Mouse (Mus musculus) cerebellum, adult 2 months (tissue): ENCODE data around the gene Plcl2.

ENCODE experiments used
- CTCF ChIP-seq: fragments of 200-500 bp; IDR thresholded peaks from 2 replicates; pipeline ENCODE4 v1.5.1; 2011; ENCODE audit warnings: low read depth, mild to moderate bottlenecking, control low read depth, low read length, moderate library complexity, borderline replicate concordance; ENCODE audit not compliant: insufficient read depth
- POLR2A ChIP-seq: fragments of 200-500 bp; IDR thresholded peaks from 2 replicates; pipeline ENCODE4 v1.6.1; 2011; ENCODE audit warnings: low read length, control low read depth, borderline replicate concordance; ENCODE audit not compliant: insufficient read depth

DNA sequence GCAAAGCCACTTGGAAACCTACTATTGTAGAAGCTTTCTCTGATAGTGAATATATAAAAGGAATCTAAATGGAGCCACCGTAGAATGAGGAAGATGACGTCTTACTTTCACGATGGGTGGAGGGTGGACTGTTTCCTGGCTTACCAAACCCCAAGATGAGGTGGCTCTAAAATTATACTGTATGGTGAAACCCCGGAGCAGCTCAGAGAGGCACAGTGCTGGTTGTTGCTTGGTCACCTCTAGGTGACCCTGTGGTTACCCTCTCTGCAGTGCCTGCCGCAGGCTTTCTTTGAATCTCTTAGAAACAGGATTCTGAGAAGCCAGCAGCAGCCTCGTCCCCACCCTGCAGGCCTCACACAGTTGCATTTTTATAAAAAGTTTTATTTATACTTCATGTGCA is 220.4 kb downstream of the Plcl2 start:
- TF ChIP-seq POLR2A (no peak), CTCF (no peak)
